Mouse (Mus musculus): ENCODE measurements around the gene Ghrl. TPM values are rescaled to one million over a fixed set of nuclear protein-coding genes. Genes with fewer than 3 reads are reported as not detected.
"Not testable (repeated sequence)": the region's sequence is repeated elsewhere in the genome, so short reads cannot be mapped to it uniquely, and the experiment has no call there.

Ghrl gene
- total RNA-seq (2014; fragmentation: Nextera tagmentation), result not detected in 2 replicates
- not detected in 2 replicates for total RNA-seq (2017)

GRCm38 (mm10) chr6:113719878-113720277, at the start of gene Ghrl:
Gene Ghrl, minus strand, starts transcription at chr6:113719880.
- ATAC-seq (replicated peaks; ENCODE audit: low FRiP score, low TSS enrichment, poor library complexity, severe bottlenecking), result no peak; the same call in 1 of the 2 replicates

GRCm38 (mm10) chr6:113768804-113769203, 49.1 kb upstream of the Ghrl start:
- ATAC-seq (replicated peaks; ENCODE audit: low FRiP score, low TSS enrichment, poor library complexity, severe bottlenecking), result no peak

GRCm38 (mm10) chr6:113761644-113762043, 42.0 kb upstream of the Ghrl start:
- ATAC-seq (replicated peaks; ENCODE audit: low FRiP score, low TSS enrichment, poor library complexity, severe bottlenecking), result peak; percentile 58

- no peak for ATAC-seq (replicated peaks; ENCODE audit: low FRiP score, low TSS enrichment, poor library complexity, severe bottlenecking)
Measured at GRCm38 (mm10) chr6:113749119-113749685, 29.5 kb upstream of the Ghrl start.

GRCm38 (mm10) chr6:113748351-113748750, 28.7 kb upstream of the Ghrl start:
- ATAC-seq (replicated peaks; ENCODE audit: low FRiP score, low TSS enrichment, poor library complexity, severe bottlenecking), result no peak

GRCm38 (mm10) chr6:113747284-113747683, 27.6 kb upstream of the Ghrl start:
- ATAC-seq (replicated peaks; ENCODE audit: low FRiP score, low TSS enrichment, poor library complexity, severe bottlenecking), result no peak

- ATAC-seq (replicated peaks; ENCODE audit: low FRiP score, low TSS enrichment, poor library complexity, severe bottlenecking), result no peak
Measured at GRCm38 (mm10) chr6:113745117-113745516, 25.4 kb upstream of the Ghrl start.

- no peak for ATAC-seq (replicated peaks; ENCODE audit: low FRiP score, low TSS enrichment, poor library complexity, severe bottlenecking)
Measured at GRCm38 (mm10) chr6:113743111-113743510, 23.4 kb upstream of the Ghrl start.

- ATAC-seq (replicated peaks; ENCODE audit: low FRiP score, low TSS enrichment, poor library complexity, severe bottlenecking), result no peak
Measured at GRCm38 (mm10) chr6:113742321-113742720, 22.6 kb upstream of the Ghrl start.

- no peak for ATAC-seq (replicated peaks; ENCODE audit: low FRiP score, low TSS enrichment, poor library complexity, severe bottlenecking)
Measured at GRCm38 (mm10) chr6:113741425-113741824, 21.7 kb upstream of the Ghrl start.

- ATAC-seq (replicated peaks; ENCODE audit: low FRiP score, low TSS enrichment, poor library complexity, severe bottlenecking), result peak; percentile 82
Measured at GRCm38 (mm10) chr6:113740236-113741217, 20.8 kb upstream of the Ghrl start, which contains the start of gene Sec13. Gene Sec13, minus strand, starts transcription at chr6:113740743.

GRCm38 (mm10) chr6:113737318-113738046, 17.8 kb upstream of the Ghrl start:
- ATAC-seq (replicated peaks; ENCODE audit: low FRiP score, low TSS enrichment, poor library complexity, severe bottlenecking), result no peak

- no peak for ATAC-seq (replicated peaks; ENCODE audit: low FRiP score, low TSS enrichment, poor library complexity, severe bottlenecking)
Measured at GRCm38 (mm10) chr6:113731296-113731695, 11.6 kb upstream of the Ghrl start.

- ATAC-seq (replicated peaks; ENCODE audit: low FRiP score, low TSS enrichment, poor library complexity, severe bottlenecking), result no peak
Measured at GRCm38 (mm10) chr6:113728181-113728580, 8.5 kb upstream of the Ghrl start.

GRCm38 (mm10) chr6:113721061-113721460, 1.4 kb upstream of the Ghrl start:
- ATAC-seq (replicated peaks; ENCODE audit: low FRiP score, low TSS enrichment, poor library complexity, severe bottlenecking), result no peak

- ATAC-seq (replicated peaks; ENCODE audit: low FRiP score, low TSS enrichment, poor library complexity, severe bottlenecking), result no peak
Measured at GRCm38 (mm10) chr6:113717541-113717940, 2.1 kb downstream of the Ghrl start.

- no peak for ATAC-seq (replicated peaks; ENCODE audit: low FRiP score, low TSS enrichment, poor library complexity, severe bottlenecking)
Measured at GRCm38 (mm10) chr6:113714797-113715196, 4.9 kb downstream of the Ghrl start.

- no peak for ATAC-seq (replicated peaks; ENCODE audit: low FRiP score, low TSS enrichment, poor library complexity, severe bottlenecking)
Measured at GRCm38 (mm10) chr6:113714276-113714675, 5.4 kb downstream of the Ghrl start.

GRCm38 (mm10) chr6:113713389-113713788, 6.3 kb downstream of the Ghrl start:
- ATAC-seq (replicated peaks; ENCODE audit: low FRiP score, low TSS enrichment, poor library complexity, severe bottlenecking), result not testable (repeated sequence)

- no peak for ATAC-seq (replicated peaks; ENCODE audit: low FRiP score, low TSS enrichment, poor library complexity, severe bottlenecking)
Measured at GRCm38 (mm10) chr6:113712718-113713117, 7.0 kb downstream of the Ghrl start.
